Mouse (Mus musculus): ENCODE results near the gene Commd2. TPM values are rescaled to one million over a fixed set of nuclear protein-coding genes. Genes with fewer than 3 reads are reported as not detected.

The Commd2 gene
- 35.3 and 44.4 TPM in 2 replicates for total RNA-seq (2012; rRNA removed)
- total RNA-seq (2014; rRNA removed), result 65.3 and 69.1 TPM in 2 replicates
- polyA plus RNA-seq (2012; ENCODE audit: insufficient read length, low read depth), result 53.2 and 63.5 TPM in 2 replicates

GRCm38 (mm10) chr3:57651231-57651864 lies at the start of gene Commd2:
Gene Commd2, minus strand, starts transcription at chr3:57651715.
- in situ Hi-C loops (cut with MboI; ENCODE audit: low pct_ligation_motif_present, low pct_unique_long_range_greater_than_20kb, low sequenced_read_pairs), result loop anchor here (25.0 kb wide), 1 partner anchor 461 kb away; no protein-coding TSS in a partner anchor
- Histone ChIP-seq H3K9me3 (replicated peaks; ENCODE audit: low read length) (no peaks in the 10 kb centered on the region), H3K4me1 (ENCODE audit: control insufficient read depth in 1 of 2, insufficient read depth in 2 of 2) (peaks cover 0 to 14% of the 10 kb centered on the region in 2 experiments; a peak in 2 of 4 replicates), H3K9ac (ENCODE audit: insufficient read depth, low read depth) (peak within 1 kb of the TSS; percentile 65), H3K36me3 (replicated peaks in 1 of 2; ENCODE audit: control insufficient read depth in 1 of 2, insufficient read depth in 1 of 2, low read length in 1 of 2) (peaks cover 6 to 20% of the 10 kb centered on the region in 2 experiments), H3K79me2 (replicated peaks; ENCODE audit: control insufficient read depth, extremely low read depth, insufficient read depth, poor library complexity, severe bottlenecking) (peaks cover 11% of the 10 kb centered on the region), H3K27me3 (replicated peaks) (no peaks in the 10 kb centered on the region), H3K27ac (ENCODE audit: insufficient read depth, low read depth) (peak within 1 kb of the TSS; percentile 27; the same call in 1 of the 2 replicates), H3K4me2 (ENCODE audit: insufficient read depth, low read depth, poor library complexity, severe bottlenecking) (peak within 1 kb of the TSS; percentile 89), H3K4me3 (replicated peaks in 1 of 3; ENCODE audit: low read depth in 2 of 3, low read length in 2 of 3, poor library complexity in 1 of 3) (peak within 1 kb of the TSS; percentile 81 to 83 (median 82))
- peak; percentile 86 for DNase-seq (ENCODE audit: extremely low read depth)
- no peak for TF ChIP-seq RAD21 (IDR thresholded peaks at IDR 0.05; ENCODE audit: low read depth, low read length)
- TF ChIP-seq TCF12 (IDR thresholded peaks at IDR 0.05; ENCODE audit: low read depth, low read length), result peak; percentile 96
- 0 out of 2 replicates have a peak, but pooled peaks have one; percentile 8 for TF ChIP-seq ZNF384 (IDR thresholded peaks at IDR 0.05; ENCODE audit: low read depth, low read length)
- TF ChIP-seq TBP (conservative IDR thresholded peaks at IDR 0.05; ENCODE audit: low read depth, low read length), result peak; percentile 84
- TF ChIP-seq NRF1 (IDR thresholded peaks at IDR 0.05; ENCODE audit: low read depth, low read length), result peak; percentile 40; the same call in 1 of the 2 replicates
- TF ChIP-seq IRF4 (IDR thresholded peaks at IDR 0.05; ENCODE audit: low read depth, low read length), result peak; percentile 79
- TF ChIP-seq ETS1 (conservative IDR thresholded peaks at IDR 0.05; ENCODE audit: low read depth, low read length), result no peak
- TF ChIP-seq ZKSCAN1 (IDR thresholded peaks at IDR 0.05; ENCODE audit: borderline replicate concordance, low read depth, low read length), result no peak
- TF ChIP-seq USF2 (conservative IDR thresholded peaks at IDR 0.05; ENCODE audit: low read depth, low read length), result no peak
- peak; percentile 80 for TF ChIP-seq ELF1 (IDR thresholded peaks at IDR 0.05; ENCODE audit: low read depth, low read length)
- no peak for TF ChIP-seq UBTF (IDR thresholded peaks at IDR 0.05; ENCODE audit: low read depth, low read length)
- 0 out of 2 replicates have a peak, but pooled peaks have one; percentile 19 for TF ChIP-seq JUND (conservative IDR thresholded peaks at IDR 0.05; ENCODE audit: low read depth, low read length)
- peak; percentile 26; the same call in 1 of the 2 replicates for TF ChIP-seq GABPA (IDR thresholded peaks at IDR 0.05; ENCODE audit: insufficient replicate concordance, low read depth, low read length)
- no peak for TF ChIP-seq PAX5 (IDR thresholded peaks at IDR 0.05; ENCODE audit: low read length)
- no peak for TF ChIP-seq BHLHE40 (IDR thresholded peaks at IDR 0.05; ENCODE audit: low read depth, low read length)
- peak; percentile 84 for TF ChIP-seq MXI1 (IDR thresholded peaks at IDR 0.05; ENCODE audit: low read depth, low read length)
- TF ChIP-seq E2F4 (IDR thresholded peaks at IDR 0.05; ENCODE audit: insufficient replicate concordance, low read depth, low read length), result no peak
- no peak for TF ChIP-seq CHD1 (IDR thresholded peaks at IDR 0.05; ENCODE audit: low read depth, low read length)
- peak; percentile 95 for TF ChIP-seq HCFC1 (IDR thresholded peaks at IDR 0.05; ENCODE audit: low read depth, low read length)
- 0 out of 2 replicates have a peak, but pooled peaks have one; percentile 8 for TF ChIP-seq MAFK (IDR thresholded peaks at IDR 0.05; ENCODE audit: insufficient replicate concordance, low read length)
- peak; percentile 83 for TF ChIP-seq MEF2A (IDR thresholded peaks at IDR 0.05; ENCODE audit: borderline replicate concordance, low read depth, low read length)
- TF ChIP-seq NELFE (IDR thresholded peaks at IDR 0.05; ENCODE audit: low read depth, low read length), result peak; percentile 70
- TF ChIP-seq USF1 (IDR thresholded peaks at IDR 0.05; ENCODE audit: low read depth, low read length), result no peak
- TF ChIP-seq MAZ (IDR thresholded peaks at IDR 0.05; ENCODE audit: low read depth, low read length), result peak; percentile 99
- no peak for TF ChIP-seq JUN (IDR thresholded peaks at IDR 0.05; ENCODE audit: insufficient read depth, low read depth, low read length)
- TF ChIP-seq POLR2A (IDR thresholded peaks at IDR 0.05; ENCODE audit: low read depth, low read length), result peak; percentile 78
- TF ChIP-seq CTCF (conservative IDR thresholded peaks at IDR 0.05 in 1 of 2, IDR thresholded peaks at IDR 0.05 in 1 of 2; ENCODE audit: low read depth in 2 of 2, low read length in 2 of 2), result no peak
- peak; percentile 76; the same call in 1 of the 2 replicates for TF ChIP-seq MYC (IDR thresholded peaks at IDR 0.05; ENCODE audit: low read depth, low read length)
- no peak for TF ChIP-seq RCOR1 (conservative IDR thresholded peaks at IDR 0.05; ENCODE audit: low read depth, low read length)
- peak; percentile 85; the same call in 1 of the 2 replicates for TF ChIP-seq KAT2A (IDR thresholded peaks at IDR 0.05; ENCODE audit: insufficient replicate concordance, low read length)
- TF ChIP-seq SMC3 (IDR thresholded peaks at IDR 0.05; ENCODE audit: low read depth, low read length), result no peak
- TF ChIP-seq POLR2AphosphoS2 (IDR thresholded peaks at IDR 0.05; ENCODE audit: low read depth, low read length), result 0 out of 2 replicates have a peak, but pooled peaks have one; percentile 46
- TF ChIP-seq SIN3A (IDR thresholded peaks at IDR 0.05; ENCODE audit: low read length), result peak; percentile 92
- peak; percentile 49; the same call in 1 of the 2 replicates for TF ChIP-seq MAX (IDR thresholded peaks at IDR 0.05; ENCODE audit: low read length)
- TF ChIP-seq EP300 (IDR thresholded peaks at IDR 0.05; ENCODE audit: low read length), result no peak
- TF ChIP-seq ZC3H11A (IDR thresholded peaks at IDR 0.05; ENCODE audit: low read depth, low read length), result no peak
- TF ChIP-seq CHD2 (IDR thresholded peaks at IDR 0.05; ENCODE audit: low read length), result no peak
- TF ChIP-seq ZMIZ1 (IDR thresholded peaks at IDR 0.05; ENCODE audit: low read depth, low read length), result peak; percentile 65
- dilution Hi-C loops (cut with MboI; ENCODE audit: extremely low pct_ligation_motif_present, extremely low pct_unique_long_range_greater_than_20kb, low sequenced_read_pairs), result no loop called here
